Mouse (Mus musculus) granulocyte monocyte progenitor cell, adult 5-6 weeks (primary cell): ENCODE measurements around the gene Arl3. TPM values are rescaled to one million over a fixed set of nuclear protein-coding genes. Genes with fewer than 3 reads are reported as not detected.

Experiments
- ATAC-seq: replicated peaks from 2 replicates; pipeline ENCODE4 v1.8.0; 2016; ENCODE audit warnings: mild to moderate bottlenecking, moderate TSS enrichment, inconsistent platforms; ENCODE audit not compliant: poor library complexity, severe bottlenecking
- total RNA-seq, 2 experiments: library from RNA; stranded (forward) in 1 of 2; stranded (reverse) in 1 of 2; fragments of 200-712, 200-1000 nt in 1 of 2; fragments of >200 nt in 1 of 2; fragmentation: Nextera tagmentation in 1 of 2; gene quantifications; 2 replicates each; pipeline ENCODE4 v1.2.3; 2014 to 2017

The Arl3 gene
- total RNA-seq, 2 experiments from 2014 or later: 9.9 to 13.9 TPM

DNA sequence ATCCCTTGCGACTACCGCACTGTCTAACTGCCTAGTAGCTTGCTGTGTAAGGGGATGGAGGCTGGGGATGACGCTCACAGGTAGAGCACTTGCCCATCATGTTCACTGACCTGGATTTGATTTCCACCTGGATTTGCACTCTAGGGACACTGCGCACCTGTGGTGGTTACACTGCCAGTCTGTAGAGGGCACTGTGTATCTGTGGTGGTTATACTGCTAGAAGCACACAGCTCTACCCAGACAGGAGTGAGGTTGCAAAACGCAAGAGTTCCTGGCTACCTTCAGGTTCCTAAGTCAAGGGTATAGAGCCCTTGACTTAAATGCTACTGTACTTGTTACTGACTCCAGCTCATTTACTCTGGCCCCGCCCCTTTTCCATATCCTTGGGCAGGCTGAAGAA lies 34.8 kb downstream of the Arl3 start:
- no peak for ATAC-seq

DNA sequence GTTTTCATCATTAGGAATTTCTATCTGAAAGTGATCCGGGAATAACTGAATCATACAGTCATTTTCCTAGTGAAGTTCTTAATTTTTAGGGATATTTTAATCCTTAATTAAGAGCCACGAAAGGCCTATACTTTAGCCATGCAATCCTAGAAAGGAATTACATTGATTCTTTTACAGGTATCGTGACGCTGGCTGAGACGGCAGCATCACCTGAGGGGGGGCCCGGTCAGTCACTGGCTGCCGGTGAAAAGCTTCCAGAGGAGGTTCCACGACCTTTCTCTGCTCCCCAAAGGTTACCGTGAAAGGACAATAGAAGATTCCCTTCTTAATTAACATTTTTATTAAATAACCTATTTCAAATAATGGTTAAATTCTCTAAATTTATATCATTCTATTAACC lies 35.6 kb downstream of the Arl3 start:
- ATAC-seq: no peak

DNA sequence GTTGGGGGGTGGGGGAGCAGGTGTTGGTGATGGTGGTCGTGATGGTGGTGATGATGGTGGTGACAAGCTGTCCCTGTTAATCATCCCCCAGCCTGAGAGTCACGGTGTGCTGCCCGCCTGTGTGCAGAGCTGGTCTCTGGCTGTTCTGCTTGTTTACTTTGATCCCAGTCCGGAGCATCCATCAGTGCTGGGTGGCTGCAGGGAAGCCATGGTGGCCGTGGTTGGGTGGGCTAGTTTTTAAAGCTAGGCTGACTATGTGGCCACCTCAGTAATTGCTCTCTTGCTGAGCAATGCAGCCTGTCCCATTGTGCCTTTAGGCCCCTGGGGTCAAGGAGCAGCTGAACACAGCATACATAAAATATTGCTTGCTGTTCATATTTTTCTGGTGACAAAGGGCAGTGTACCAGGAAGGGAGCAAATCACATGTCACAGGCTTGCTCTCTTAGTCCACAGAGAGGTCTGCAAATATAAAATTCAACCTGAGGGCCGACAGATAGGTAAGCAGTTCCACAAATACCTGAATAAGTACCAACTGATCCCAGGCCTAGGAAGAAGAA lies 38.4 kb downstream of the Arl3 start:
- no peak for ATAC-seq

DNA sequence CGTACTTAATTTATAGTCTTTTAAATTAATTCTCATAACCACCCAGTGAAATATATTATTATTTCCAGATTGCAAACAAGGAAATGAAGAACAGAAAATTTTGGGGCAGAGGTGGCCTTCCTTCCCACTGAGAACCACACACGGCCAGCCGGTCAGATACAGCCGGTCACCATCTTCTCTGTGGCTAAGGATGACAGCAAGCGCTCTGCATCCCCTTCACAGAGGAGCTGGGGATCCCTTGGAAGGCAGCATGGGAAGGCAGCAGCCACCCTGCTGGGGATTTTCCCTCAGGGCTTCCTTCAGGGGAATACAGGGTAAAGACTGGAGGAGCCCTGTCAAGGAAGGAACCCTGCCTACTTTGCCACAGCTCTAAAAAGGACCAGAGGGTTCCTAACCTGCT lies 39.5 kb downstream of the Arl3 start:
- no peak for ATAC-seq

DNA sequence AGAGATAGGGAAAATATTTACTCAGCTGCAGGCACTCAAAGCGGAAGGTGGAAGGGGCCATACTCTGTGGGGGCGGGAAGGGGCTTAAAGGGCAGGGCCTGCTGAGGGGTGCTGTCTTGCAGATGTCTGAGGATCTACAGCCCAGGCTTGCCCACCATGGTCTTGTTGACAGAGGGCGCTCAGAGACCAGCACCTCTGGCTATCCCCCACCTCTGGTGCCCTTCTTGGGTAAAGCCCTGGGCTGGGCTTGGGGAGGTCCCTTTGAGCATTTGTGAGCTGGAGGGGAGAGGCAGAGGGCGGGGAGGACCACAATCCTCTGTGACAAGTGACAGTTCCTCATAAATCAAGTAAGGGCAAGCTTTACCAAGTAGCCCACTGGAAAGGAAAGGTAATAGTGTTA lies 39.9 kb downstream of the Arl3 start:
- no peak for ATAC-seq

DNA sequence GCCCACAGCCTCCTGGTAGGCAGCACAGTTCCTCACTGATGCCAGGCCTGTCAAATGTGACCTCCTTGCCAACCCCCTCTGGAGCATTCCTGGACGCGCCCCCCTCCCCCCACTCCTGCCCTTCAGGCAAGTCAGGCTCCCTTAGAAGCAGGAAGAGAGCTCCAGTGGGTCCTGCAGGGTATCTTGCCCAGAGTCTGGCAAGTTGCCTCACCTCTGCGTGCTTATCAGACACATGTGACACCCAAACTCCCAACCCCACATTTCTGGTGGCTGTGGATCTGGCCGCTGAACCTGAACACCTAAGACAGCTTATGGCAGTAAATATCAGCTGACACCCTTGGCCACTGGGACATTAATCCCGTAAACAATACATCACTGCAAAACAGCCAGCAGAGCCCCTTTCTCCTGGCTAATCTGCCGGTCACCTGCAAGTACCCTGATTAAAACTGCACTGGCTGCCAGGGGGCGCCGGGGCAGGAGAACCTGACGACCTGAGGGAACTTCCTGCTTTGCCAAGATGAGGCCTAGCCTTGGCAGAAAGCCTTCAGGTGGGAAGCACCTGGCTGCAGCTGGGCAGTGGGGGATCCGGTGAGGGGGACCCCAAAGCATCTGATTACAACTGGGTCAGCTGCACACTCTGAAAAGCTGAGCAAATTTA lies 40.8 kb downstream of the Arl3 start:
- ATAC-seq: no peak

DNA sequence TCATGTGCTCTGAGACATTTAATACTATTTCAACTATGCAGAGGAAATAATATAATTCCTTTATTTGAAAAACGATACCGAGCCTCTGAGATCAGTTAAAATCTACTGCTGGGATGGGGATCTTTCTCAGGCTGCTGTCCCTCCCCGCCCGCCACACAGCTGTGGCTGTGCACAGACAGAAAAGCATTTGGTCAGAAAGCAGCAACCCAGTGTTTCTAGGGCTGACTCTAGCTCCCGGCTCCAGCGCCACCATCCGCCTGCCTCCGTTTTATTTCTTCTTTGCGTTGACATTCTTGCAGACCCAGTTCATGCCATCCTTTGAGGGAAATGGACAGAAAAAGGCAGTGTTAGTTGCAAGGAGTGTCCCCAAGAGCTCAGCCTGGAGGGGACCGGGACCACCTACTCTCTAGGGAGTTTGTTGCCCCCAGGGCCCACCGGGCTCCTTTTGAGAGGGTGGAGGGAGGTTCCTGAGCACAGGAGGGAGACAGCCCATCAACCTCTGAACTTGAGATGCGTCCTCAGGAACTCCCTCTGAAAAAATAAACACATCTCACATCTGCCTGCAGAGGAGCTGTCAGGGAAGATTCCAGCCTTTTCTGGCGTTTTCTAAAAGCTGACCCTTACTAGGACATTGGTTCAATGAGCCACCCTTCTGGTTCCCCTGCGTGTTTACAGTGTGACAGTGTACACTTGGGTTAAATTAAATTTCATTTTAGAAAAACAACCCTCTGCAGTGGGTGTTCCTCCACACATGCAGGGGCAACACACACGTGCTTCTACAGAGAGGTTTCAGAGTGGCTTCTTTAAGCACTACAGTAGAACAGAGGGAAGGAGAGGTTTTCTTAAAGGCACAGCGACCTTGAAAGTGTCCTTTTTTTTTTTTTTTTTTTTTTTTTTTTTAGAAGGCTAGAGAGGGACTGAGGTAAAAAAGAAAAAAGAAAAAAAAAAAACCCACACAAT lies 41.6 kb downstream of the Arl3 start:
- no peak for ATAC-seq

DNA sequence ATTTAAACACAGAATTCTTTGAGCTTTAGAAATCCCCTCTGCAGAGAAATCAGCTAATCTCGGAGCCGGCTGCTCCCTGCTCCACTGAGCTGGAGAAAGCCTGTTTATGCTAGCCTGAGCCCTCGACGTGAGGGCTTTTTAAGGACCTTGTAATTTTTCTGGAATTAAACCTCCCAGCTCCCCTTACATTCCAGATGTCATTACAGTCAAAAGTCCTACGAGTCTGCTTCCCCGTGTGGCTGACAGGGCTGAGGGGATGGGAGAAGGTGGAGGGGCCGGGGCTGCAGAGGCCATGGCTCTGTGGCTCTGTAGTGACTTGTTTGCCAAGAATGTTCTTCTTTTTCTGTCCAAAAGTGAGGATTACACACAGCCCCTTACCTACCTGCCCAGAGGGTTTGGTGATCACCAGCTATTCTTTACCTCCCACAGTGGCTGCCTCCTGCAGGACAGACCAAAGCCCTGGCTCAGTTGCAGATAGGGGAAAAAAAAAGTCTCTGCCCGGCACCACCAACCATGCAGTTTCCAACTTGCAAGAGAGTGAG lies 42.5 kb downstream of the Arl3 start:
- no peak for ATAC-seq

DNA sequence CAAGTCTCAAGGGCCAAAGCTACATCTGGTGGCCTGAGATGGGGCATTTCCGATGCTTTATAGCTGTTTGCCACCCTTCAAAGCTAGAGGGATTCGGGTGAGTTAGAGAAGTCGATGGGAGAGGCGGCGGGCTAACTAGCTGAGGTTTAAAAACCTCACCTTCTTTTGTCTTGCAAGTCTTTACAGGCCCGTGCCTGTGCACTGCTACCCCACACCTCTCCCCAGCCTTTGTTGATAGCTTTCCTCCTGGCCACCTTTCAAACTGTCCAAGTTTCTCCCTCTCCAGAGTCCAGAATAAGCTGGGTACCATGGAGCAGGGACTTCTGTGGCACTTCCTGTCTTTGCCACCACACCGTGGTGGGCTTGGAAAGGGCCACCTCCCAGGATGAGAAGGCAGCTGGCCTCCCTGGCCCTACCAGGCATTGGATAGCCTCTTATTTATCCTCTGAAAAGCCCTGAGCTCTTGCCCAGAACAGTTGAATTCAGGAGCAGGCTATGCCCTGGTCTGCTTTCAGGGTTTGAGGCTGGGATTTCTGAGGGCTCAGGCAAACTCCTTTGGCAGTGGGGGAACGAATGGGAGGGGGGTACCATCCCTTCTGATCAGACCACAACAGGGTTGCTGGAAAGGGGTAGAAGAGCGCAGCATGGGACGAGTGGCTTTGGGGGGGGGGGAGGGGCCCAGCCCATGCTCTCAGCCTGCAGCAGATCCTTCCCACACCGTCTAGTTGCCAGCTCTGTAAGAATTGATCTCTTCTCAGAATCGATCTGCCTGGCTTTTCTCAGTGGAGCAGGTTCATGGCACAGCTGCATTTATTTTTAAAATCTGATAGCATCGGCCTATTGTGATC lies 43.2 kb downstream of the Arl3 start:
- ATAC-seq: no peak

DNA sequence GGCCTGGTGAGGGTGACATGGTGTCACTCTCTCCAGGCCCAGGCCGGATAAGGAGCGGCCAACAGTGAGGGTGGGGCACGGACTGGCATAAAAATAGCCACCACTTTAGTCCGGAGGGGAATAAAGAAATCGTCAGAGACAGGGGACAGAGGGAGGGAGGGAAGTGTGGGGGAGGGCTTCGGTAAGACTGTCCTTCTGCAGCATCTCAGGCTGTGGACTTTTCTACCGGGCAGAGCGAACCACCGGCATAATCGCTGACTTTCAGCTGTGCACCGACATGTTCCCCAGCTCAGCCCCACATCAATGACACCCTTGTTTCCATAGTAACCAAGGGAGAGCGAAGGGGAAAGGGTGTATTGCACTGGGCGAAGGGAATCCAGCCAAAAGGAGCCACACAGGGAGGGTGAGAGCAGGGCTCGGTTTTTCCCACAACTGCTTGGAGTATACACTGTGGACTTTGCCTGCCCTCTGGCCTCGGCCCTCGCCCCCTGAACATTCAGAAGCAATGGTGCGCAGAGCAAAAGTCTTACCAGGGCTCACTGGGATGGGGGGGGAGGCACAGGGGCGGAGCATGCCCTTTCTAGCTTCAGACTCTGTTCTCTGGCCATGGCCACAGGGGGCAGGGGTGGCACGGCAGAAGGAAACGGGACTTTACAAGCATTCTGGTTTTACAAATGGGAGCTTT lies 44.3 kb downstream of the Arl3 start:
- peak; percentile 49 for ATAC-seq

DNA sequence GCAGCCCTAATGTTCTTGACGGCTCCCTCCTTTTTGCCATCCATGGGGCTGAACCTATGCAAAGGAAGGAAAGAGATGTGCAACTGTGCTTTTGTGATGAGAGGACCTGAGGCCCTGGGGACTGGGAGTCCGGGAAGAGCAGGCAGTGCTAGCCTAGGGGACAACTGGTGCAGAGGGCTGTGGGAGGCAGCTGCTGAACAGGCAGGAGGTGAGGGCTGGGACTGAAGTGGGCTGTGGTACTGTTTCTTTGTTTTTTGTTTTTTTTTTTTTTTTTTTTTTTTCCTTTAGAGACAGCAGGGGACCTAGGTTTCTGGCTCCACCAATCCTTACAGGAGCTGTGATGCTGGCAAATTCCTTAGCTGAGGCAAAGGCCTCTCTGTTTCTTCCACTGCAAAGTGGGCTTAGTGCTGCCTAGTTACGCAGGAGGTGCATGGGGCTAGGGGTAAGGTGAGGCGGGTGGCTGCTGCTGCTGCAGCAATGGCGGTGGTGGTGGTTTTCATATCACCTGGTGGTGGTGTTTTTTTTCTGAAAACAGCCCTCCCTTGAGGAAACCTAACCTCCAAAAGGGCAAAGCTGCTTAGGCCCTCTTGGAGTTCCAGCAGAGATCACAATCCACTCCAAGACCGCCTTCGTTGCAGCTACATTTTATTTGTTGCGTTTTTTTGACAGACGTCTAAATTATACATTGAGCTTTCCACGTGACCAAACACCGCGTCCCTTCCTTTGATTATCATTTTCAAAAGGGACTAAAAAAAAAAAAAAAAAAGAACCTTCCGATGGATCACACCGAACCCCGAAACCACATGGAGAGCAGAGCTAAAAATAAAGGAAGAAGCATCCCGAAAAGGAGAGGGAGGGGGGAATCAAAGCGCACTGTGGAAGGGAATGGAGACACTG lies 45.1 kb downstream of the Arl3 start:
- ATAC-seq: no peak

DNA sequence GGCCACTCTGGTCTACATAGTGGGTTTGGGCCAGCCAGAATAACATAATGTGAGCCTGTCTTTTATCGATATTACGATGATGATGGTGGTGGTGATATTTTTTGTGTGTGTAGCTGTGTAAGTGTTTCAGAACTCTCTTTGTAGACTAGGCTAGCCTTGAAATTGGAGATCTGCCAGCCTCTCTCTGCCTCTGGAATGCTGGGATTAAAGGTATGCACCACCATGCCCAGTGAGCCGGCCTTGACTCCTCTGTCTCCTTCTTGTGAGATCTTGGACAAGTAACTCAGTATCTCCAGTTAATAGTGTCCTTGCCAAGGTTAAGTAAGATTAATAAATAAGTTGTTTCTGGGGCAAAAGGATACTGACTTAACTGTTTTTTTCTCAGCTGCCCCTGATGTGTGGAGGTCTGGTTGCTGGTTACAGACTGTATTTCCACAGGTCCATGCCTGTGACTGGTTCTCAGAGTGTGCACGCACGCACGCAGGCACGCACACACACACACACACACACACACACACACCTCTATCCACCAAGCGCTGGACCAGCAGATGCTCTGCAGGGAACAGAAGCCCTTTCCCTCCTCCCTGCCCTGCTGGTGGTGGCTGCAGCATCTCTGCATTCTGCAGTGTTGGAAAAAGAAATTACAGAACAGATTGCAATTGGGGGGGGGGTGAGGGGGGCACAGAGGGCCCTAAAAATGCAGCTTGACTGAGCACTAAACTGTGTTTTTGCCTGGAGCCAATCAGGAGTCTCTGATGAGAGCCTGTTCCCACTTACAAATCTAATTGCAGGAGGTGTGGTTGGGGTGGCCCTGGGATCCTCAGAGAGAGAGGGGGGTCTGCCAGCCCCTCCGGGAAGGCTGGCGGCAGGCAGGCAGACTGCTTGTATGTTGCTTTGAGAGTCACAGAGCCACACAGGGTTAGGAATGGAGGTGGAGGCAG lies 47.0 kb downstream of the Arl3 start:
- no peak for ATAC-seq

DNA sequence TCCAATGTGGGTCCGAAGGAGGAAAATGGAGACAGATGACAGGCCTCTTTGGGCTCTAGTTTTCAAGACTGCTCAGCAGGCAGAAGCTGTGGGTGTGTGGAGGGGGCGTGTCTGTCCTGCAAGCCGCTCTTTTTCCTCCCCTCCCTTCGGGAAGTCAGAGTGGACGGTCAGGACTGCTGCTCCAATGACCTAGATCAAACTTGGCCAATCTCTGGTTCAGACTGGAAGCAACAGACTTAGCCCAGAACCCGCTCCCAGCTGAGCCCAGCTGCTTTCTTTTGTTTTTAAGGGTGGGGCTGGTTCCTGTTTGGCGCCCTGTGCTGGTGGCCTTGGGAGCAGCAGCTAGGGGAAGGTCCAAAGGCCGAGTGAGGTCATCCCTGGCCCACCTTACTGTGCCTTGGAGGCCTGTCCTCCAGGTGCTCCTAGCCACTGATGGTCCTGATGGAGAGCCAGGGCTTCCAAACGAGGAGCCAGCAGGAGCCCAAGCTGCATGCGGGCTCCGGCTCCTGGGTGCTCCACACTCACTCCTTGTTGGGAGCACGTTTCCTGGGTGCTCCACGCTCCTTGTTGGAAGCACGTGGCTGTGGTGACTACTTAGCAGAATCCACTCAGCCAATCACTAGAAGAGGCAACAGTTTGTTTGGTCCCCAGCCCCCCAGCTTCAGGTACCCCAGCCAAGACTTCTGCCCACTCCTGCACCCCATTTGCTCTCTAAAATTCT lies 48.2 kb downstream of the Arl3 start:
- peak; percentile 24; the same call in 1 of the 2 replicates for ATAC-seq

DNA sequence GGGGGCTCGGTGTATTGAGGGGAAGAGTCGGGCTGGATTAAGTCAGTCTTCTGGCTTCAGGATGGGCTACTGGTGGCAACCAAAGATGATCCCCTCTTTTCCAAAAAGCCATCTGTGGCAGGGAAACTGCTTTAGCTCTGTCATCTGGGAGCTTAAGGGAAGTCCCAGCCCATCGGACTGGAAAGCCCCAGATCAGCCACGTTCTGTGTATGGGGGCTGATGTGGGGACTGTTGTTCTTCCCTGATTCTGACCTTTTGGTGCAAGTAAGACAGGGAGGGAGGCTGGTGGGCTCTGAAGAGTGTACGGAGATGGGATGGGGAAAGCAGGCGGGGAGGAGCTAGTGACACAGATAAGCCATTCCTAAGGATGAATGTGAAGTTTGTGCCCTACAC lies 48.9 kb downstream of the Arl3 start:
- no peak for ATAC-seq

DNA sequence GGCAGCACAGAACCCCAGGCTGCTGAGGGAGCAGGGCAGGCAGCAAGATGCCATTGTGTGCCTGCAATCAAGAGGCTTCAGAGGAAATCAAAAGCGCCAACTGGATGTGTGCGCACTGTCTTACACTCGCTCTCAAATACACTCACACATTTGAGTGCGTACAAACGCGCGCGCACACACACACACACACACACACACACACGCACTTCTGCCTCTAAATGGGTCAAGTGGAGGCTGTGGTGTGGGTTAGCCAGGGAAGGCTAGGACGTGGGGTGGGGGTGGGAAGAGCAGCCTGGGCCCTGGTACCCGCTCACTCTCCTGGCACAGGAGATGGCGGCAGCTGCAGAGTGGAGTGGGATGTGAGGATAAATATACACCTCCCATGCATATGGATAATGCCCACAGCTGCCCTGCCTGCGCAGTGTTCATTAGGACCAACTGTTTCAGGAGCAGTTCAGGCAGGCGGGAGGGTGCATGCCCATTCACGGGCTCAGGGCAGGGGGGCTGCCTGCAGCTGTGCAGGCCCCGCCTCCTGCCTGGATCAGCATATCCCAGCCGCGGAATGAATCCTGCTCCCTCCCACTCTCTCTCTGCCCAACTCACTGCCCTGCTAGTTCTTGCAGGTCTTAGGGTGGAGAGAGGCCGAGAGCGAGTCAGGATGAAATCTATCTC lies 49.4 kb downstream of the Arl3 start:
- ATAC-seq: 0 out of 2 replicates have a peak, but pooled peaks have one; percentile 2

DNA sequence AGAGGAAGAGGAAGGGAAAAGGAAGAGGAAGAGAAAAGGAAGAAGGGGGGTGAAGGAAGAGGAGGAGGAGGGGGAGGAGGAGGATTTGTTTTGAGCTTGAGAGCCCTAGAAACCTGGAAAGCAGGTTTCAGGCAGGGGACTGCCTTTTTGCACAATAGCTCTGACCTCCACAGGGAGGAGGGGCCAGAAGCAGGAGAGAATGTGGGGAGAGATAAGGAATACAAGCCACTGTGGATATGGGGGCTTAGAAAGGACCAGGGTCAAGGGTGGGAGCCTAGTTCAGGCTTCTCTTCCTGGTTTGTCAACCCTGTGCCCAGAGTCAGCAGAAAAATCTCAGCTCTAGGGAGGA lies 49.9 kb downstream of the Arl3 start:
- ATAC-seq: 0 out of 2 replicates have a peak, but pooled peaks have one; percentile 3
